Mouse (Mus musculus) erythroblast, embryonic 14.5 days (primary cell): ENCODE measurements around the gene Trp53bp2.

ENCODE experiments used
- GATA1 ChIP-seq: IDR thresholded peaks from 2 replicates; pipeline ENCODE4 v1.6.1; 2012; ENCODE audit warnings: low read length, inconsistent platforms, mixed read lengths
- TAL1 ChIP-seq: IDR thresholded peaks from 3 replicates; pipeline ENCODE4 v1.6.1; 2012; ENCODE audit warnings: low read length, inconsistent platforms, mixed read lengths

DNA sequence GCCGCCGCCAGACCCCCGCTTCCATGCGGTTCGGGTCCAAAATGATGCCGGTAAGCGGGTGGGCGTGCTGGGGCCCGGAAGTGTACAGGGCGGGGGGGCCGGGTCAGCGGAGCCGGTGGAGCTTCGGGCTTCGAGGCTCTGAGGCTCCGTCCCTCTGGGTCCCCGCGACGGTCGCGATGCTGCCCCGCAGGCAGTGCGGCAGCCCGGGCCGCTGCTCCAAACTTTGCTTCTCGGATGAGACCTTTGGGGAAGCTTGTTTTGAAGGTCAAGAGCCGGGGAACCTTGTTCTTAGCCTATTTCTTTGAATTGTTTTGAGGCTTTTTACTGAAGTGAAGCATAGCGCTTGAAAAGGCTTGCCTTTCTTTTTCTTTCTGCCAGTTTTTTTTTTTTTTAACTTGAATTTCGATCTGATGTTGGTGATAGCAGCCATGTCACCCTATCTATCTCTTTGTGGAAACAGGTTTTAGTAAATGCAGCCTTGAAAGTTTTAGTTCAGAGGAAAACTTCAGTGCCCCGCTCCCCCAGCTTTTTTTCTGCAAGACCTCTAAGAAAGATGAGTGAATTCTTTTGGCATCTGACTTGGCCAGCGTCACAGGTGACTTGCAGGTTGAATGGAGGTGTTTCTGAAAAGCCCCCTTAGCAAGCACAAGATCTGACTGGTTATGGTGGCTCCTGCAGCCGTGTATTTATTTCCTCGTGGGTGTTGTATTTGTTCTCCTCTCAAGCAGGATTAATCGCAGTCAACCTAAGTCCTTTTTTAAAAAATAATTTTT lies 615 bp downstream of the Trp53bp2 start:
- TF ChIP-seq TAL1: no peak
- no peak for TF ChIP-seq GATA1
